Mouse (Mus musculus) neural tube, embryonic 13.5 days (tissue): ENCODE results near the gene Wipf3. TPM values are rescaled to one million over a fixed set of nuclear protein-coding genes. Genes with fewer than 3 reads are reported as not detected.

Experiments used
- ATAC-seq: fragments of 200-750 bp; cut with Nextera tagmentation; 2 replicates; pipeline ENCODE4 v1.8.0; 2017; ENCODE audit warnings: low read depth, mild to moderate bottlenecking, moderate TSS enrichment, moderate library complexity
- H3K27ac ChIP-seq: fragments of 300-500 bp; sonication (generic); replicated peaks from 2 replicates; pipeline ENCODE4 v1.5.1; 2015; ENCODE audit warnings: moderate library complexity, mild to moderate bottlenecking, inconsistent platforms
- H3K27me3 ChIP-seq: fragments of 300-500 bp; sonication (generic); 2 replicates; pipeline ENCODE4 v1.6.1; 2015; ENCODE audit warnings: mild to moderate bottlenecking, inconsistent platforms
- H3K36me3 ChIP-seq: fragments of 300-500 bp; sonication (generic); 2 replicates; pipeline ENCODE4 v1.6.1; 2015; ENCODE audit warnings: mild to moderate bottlenecking, inconsistent platforms
- H3K4me1 ChIP-seq: fragments of 300-500 bp; sonication (generic); replicated peaks from 2 replicates; pipeline ENCODE4 v1.6.1; 2015; ENCODE audit warnings: inconsistent platforms
- H3K4me2 ChIP-seq: fragments of 300-500 bp; sonication (generic); 2 replicates; pipeline ENCODE4 v1.6.1; 2015; ENCODE audit warnings: inconsistent platforms, mild to moderate bottlenecking, moderate library complexity
- H3K4me3 ChIP-seq: fragments of 300-500 bp; sonication (generic); 2 replicates; pipeline ENCODE4 v1.5.1; 2015; ENCODE audit warnings: mild to moderate bottlenecking, inconsistent platforms
- H3K9ac ChIP-seq: fragments of 300-500 bp; sonication (generic); 2 replicates; pipeline ENCODE4 v1.6.1; 2015; ENCODE audit warnings: moderate library complexity, mild to moderate bottlenecking, inconsistent platforms
- H3K9me3 ChIP-seq: fragments of 300-500 bp; sonication (generic); 2 replicates; pipeline ENCODE4 v1.6.1; 2016; ENCODE audit warnings: inconsistent platforms
- WGBS: fragments of 180-500 bp; shearing (Covaris S2); methylation state at CpG from one replicate; pipeline ENCODE4 v1.1.7; 2015; 5-methylcytosine and 5-hydroxymethylcytosine counted together
- polyA plus RNA-seq: library from polyadenylated mRNA; unstranded; fragments of >200 nt; fragmentation: Nextera tagmentation; extraction: Ambion mirVana; gene quantifications from 2 replicates; pipeline ENCODE4 v1.2.1, GENCODE M21; 2015

The Wipf3 gene
- polyA plus RNA-seq, 1 experiment from 2014 or later = 2.3 TPM

DNA sequence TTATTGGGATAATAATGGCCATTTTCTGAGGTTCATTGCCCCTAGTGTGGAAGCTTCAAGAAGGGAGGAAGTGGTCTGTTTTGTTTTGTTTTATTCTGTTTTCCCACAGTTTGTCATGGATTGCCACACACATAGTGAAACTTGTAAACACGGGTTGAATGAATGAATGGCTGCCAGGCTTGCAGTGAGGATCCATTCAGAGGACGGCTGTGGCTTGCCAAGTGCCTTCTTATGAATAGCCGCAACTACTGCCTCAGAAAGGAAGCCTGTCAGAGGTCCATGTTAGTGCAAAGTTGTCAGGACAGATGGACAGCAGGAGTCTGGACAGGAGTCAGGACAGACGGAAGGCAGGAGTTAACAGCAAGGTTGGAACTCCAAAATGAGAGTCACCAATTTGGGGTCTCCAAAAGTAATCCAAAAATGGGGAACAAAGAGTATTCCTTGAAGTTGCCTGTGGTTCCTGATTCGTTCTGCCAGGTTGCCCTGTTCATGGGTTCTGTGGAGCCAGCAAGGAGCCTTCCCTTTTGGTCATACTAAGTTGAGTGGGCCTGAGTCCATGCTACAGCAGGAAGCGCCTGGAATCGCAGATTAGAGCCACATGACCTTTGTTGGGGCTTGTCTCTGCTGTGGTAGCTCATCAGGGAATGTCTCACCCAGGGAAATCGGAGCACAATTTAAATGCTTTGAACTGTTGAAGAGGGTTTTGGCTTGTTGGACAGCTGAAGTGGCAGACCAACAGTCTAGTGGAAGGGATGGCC, 34.5 kb downstream of the Wipf3 start:
- peak; percentile 40; the same call in 1 of the 2 replicates for ATAC-seq

DNA sequence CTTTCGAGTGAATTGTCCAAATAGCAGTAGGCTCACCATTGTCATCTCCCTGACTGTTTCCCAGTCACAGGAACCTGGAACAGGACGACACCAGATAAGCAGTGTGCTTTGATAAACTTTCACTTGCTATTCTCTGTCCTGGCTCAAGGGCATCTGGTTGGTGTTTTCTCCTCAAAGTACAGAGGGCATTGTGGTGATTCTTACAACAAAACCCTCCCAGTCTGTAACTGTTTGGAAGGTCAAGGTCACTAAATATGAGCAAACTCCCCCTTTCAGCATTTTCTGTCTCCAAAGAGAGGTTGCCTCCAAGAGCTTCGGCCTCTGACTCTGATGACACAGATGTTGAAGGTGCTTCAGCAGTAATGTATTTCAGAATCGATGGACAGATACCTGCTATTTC, 35.5 kb downstream of the Wipf3 start:
- no peaks in the 10 kb centered on the region for H3K9me3 ChIP-seq
- H3K4me2 ChIP-seq = no peak overlapping the region
- no peaks in the 10 kb centered on the region; the same call in 1 of the 2 replicates for H3K27me3 ChIP-seq
- ATAC-seq = no peak
- no peak overlapping the region for H3K27ac ChIP-seq
- no peaks in the 10 kb centered on the region for H3K36me3 ChIP-seq
- H3K9ac ChIP-seq = no peak overlapping the region
- WGBS = 85% methylated on average over 4 of the region's 4 CpGs
- peaks cover 6% of the 10 kb centered on the region; the same call in 1 of the 2 replicates for H3K4me1 ChIP-seq
- H3K4me3 ChIP-seq = no peak overlapping the region

More for the DNA sequence above, 34.5 kb downstream of the Wipf3 start:
- Histone ChIP-seq H3K36me3 (no peaks in the 10 kb centered on the region), H3K4me2 (no peak overlapping the region), H3K27ac (no peak overlapping the region), H3K27me3 (no peaks in the 10 kb centered on the region; the same call in 1 of the 2 replicates), H3K4me3 (no peak overlapping the region), H3K9ac (no peak overlapping the region), H3K4me1 (peaks cover 10% of the 10 kb centered on the region; the same call in 1 of the 2 replicates), H3K9me3 (no peaks in the 10 kb centered on the region)
- 49% methylated on average over 8 of the region's 8 CpGs for WGBS

DNA sequence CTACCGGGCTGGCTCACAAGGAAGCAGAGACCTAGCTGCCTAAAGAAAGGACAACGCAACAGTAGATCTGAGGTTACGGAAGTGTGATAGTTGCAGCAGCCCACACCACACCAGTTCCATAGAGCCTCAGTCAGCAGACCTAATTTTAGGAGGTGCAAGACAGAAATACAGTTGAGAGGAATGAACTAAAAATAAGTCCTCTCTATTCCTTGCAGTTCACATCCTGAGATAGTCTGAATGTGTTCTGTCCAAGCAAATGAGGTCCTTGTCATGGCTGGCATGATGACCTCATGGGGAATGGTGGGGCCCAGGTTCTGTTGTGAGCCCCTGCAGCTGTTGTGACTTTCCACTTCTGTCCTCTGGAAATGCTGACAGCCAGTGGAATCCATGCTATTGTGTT, 38.0 kb downstream of the Wipf3 start:
- WGBS = 90% methylated on average over 3 of the region's 3 CpGs
- no peaks in the 10 kb centered on the region for H3K9me3 ChIP-seq
- H3K4me2 ChIP-seq = no peak overlapping the region

DNA sequence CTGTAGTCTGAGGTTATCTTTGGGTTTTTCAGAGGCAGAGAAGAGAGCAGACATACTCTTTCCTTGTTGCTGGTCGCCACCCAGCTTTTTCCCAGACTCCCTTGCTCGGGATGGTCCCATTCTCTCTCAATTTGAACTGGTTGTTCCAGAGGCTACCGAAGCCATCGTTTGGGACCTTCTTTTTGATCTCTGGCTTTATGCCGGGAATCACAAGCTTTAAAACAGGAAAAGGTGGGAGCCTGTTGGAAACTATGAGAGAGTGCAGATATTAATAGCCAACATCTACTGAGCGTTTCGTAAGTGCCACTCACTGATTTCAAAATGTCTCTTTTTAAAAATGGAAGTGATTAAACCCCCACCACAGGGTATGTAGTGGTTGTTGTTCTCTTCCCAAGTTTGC, 42.5 kb downstream of the Wipf3 start:
- Histone ChIP-seq H3K4me1 (peaks cover 15% of the 10 kb centered on the region), H3K27me3 (no peaks in the 10 kb centered on the region), H3K9me3 (no peaks in the 10 kb centered on the region), H3K36me3 (no peaks in the 10 kb centered on the region), H3K4me3 (no peak overlapping the region), H3K27ac (no peak overlapping the region), H3K4me2 (no peak overlapping the region), H3K9ac (no peak overlapping the region)
- WGBS = 86% methylated on average over 7 of the region's 7 CpGs
- ATAC-seq = no peak

More for the DNA sequence above, 38.0 kb downstream of the Wipf3 start:
- Histone ChIP-seq H3K36me3 (no peaks in the 10 kb centered on the region), H3K27me3 (no peaks in the 10 kb centered on the region; the same call in 1 of the 2 replicates), H3K27ac (no peak overlapping the region), H3K4me3 (no peak overlapping the region), H3K4me1 (no peaks in the 10 kb centered on the region; the same call in 1 of the 2 replicates), H3K9ac (no peak overlapping the region)
- ATAC-seq = no peak

DNA sequence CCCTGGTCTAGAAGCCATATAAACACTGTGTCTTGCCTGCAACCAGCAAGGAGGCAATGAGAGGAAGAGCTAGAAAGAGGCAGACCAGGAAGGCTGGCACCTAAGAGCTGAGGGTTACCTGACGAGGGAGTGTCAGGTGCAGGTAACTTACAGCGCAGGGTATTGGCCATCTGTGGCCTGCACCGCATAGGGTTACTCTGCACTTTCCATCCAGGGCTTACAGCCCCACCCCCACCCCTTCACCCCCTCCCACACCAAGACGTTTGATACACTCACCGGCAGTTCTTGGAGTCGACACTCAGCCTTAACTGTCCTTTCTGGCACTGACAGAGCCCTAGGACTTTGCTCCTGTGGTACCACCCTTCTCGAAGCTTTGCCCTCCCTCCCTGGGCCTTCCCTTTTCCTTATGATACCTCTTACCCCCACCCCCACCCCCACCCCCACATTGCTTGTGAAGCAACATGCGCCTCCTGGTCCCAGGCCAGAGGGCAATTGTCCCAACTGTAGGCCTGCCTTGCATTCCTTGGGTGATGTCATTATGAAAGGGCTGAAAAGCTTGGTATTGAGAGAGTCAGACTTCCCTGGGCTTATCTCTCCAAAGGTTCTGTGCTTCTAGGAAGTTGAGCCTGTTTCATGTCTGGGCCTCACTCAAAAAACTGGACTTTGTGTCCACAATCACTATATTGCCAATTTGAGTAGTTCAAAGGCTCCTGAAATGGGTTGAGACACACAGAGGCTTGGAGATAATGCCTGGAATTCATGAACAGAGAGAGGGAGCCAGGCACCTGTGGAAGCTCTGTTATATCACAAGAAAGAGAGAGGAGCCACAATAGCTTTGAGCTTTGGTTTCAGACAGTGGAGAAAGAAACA, 43.7 kb downstream of the Wipf3 start:
- H3K4me1 ChIP-seq = peaks cover 15% of the 10 kb centered on the region
- WGBS = 69% methylated on average over 8 of the region's 8 CpGs
- no peaks in the 10 kb centered on the region for H3K36me3 ChIP-seq
- ATAC-seq = no peak
- H3K4me2 ChIP-seq = no peak overlapping the region
- H3K27me3 ChIP-seq = no peaks in the 10 kb centered on the region; the same call in 1 of the 2 replicates
- no peaks in the 10 kb centered on the region for H3K9me3 ChIP-seq
- no peak overlapping the region for H3K27ac ChIP-seq
- H3K4me3 ChIP-seq = no peak overlapping the region
- H3K9ac ChIP-seq = no peak overlapping the region

DNA sequence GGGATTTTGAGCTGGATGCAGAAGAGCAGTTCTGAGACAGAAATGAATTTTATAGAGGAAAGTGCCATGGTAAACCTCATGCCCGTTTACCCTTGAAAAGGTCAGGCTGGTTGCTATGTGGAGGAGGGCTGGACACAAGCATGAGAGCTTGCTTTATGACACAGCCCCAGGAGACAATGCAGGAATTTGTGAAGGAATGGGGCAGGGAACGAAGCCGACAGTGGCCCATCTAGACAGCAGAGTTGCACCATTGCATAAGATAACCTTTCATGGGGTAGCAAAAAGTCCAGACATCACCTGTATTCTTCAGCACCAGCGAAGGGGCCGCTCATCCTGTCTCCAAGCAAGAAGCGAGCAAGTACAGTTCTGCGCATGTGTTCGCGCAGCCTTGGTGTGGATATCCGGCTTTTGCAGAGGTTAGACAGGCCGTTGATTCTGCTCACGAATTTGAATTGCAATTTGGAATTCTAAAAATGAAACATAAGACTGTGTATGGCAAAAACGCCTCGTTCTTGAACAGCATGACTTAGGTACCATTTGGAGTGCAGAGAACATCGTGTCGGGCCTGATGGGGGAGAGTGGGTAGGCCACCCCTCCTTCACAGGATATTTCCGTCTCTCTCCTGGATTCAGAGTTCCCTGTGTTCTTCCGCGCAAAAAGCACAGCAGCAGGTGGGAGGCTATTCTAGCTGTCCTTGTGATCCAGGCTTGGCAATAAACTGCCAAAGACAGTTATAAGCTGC, 46.7 kb downstream of the Wipf3 start:
- Histone ChIP-seq H3K27me3 (no peaks in the 10 kb centered on the region; the same call in 1 of the 2 replicates), H3K4me2 (no peak overlapping the region), H3K27ac (no peak overlapping the region; the same call in 1 of the 2 replicates), H3K4me1 (peaks cover 20% of the 10 kb centered on the region), H3K4me3 (no peak overlapping the region), H3K36me3 (no peaks in the 10 kb centered on the region), H3K9me3 (no peaks in the 10 kb centered on the region), H3K9ac (no peak overlapping the region)
- 68% methylated on average over 19 of the region's 19 CpGs for WGBS
- ATAC-seq = no peak

DNA sequence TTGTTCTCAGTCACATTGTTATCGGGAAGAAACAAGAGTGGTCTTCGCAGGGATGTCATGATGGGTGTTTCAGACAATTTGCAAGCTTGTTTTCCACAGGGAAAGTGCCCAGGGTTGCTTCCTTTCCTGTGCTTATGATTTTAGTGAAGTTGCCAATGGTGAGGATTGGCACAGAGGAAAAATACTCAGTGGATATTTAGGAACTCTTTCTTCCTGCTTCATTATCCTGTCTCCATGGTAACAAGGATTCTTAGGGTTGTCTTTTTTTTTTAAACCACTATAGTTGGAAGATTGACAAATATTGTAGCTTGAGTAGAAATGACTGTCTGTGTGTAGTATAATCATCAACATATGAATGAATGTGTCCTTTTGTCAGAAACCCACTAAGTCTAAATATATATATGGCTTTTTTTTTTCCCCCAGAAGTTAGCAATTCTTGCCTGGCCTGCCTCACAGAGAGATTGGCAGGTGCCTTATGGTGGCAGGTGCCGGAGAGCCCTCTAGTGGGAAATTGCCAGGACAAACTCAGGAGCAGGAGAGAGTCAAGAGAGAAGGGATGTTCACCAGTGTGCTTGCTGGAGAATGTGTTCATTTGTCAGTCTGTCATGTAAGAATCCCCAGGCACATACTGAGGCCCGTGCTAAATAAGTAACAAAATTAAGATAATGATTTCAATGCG, 49.4 kb downstream of the Wipf3 start:
- Histone ChIP-seq H3K4me3 (no peak overlapping the region), H3K9me3 (no peaks in the 10 kb centered on the region), H3K9ac (no peak overlapping the region), H3K36me3 (no peaks in the 10 kb centered on the region), H3K27me3 (peaks cover 4% of the 10 kb centered on the region; the same call in 1 of the 2 replicates), H3K27ac (no peak overlapping the region), H3K4me1 (peaks cover 20% of the 10 kb centered on the region), H3K4me2 (no peak overlapping the region)
- WGBS = 70% methylated on average over 5 of the region's 5 CpGs
- 0 out of 2 replicates have a peak, but pooled peaks have one; percentile 19 for ATAC-seq

DNA sequence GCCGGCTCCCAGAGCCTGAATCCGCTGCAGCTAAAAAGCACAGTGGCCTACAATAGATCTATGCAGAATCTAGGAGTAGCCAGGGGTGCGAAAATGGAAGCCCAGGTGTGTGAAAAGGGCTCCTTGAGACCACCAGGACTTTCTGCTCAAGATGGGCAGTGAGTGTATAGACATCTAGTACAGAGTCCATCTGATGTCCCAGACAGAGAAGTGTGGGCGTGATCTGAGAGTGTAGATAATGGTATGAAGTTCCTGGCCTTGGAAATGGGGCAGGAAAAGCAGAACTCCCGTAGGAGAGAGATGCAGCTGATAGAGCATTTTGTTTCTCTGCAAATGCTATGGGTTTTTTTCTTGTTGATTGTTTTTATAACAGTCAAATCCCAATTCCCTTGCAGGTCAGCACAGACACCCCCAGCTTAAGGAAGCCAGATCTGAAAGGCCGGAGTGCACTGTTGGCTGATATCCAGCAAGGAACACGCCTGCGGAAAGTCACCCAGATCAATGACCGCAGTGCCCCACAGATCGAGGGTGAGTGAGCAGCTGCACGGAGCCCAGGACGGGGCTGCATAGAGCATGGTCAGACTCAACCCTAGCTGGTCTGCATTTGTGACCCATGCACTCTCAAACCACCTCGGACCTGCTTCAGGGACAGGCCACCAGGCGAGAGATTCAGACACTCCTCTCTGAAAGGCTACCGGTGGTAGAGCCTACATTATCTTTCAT, 52.1 kb downstream of the Wipf3 start:
- no peak overlapping the region for H3K9ac ChIP-seq
- peaks cover 12% of the 10 kb centered on the region for H3K27me3 ChIP-seq
- no peaks in the 10 kb centered on the region for H3K36me3 ChIP-seq
- H3K4me2 ChIP-seq = no peak overlapping the region
- H3K4me1 ChIP-seq = peaks cover 21% of the 10 kb centered on the region
- 82% methylated on average over 15 of the region's 15 CpGs for WGBS
- H3K27ac ChIP-seq = no peak overlapping the region
- H3K4me3 ChIP-seq = no peak overlapping the region
- ATAC-seq = no peak
- H3K9me3 ChIP-seq = no peaks in the 10 kb centered on the region

DNA sequence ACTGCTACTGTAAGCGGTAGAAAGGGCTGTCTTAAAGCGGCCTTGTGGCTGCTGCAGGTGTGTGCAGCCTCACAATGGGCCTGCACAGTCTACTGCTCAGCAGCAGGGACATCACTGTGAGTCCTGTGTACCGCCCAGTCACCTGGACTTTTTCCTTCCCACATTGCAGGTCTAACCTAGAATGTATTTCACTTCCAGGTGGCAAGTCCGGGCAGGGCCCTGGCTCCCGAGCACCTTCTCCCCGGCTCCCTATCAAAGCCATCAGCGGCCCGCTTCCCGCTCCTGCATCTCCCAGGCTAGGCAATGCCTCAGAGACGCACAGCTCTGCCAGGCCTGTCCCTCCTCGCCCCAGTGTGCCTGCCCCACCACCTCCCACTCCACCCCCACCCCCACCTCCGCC, 55.6 kb downstream of the Wipf3 start:
- WGBS = 14% methylated on average over 11 of the region's 12 CpGs
- peak overlapping the region; percentile 24 for H3K4me3 ChIP-seq

DNA sequence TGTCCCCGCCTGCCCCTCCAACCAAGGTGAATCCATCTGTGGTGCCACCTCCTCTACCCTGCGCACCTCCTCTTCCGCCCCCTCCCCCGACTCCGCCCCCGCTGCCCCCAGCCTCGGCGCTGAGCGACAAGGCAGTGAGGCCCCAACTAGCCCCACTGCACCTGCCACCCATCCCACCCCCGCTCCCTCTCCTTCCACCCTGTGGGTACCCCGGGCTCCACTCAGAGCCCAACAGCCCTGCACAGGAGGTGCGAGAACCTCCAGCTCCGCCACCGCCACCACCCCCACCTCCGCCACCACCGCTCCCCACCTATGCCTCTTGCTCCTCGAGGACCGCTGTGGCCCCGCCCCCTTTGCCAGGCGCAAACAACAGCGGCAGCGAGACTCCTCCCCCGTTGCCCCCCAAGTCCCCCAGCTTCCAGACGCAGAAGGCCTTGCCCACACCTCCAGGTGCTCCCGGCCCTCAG, 56.1 kb downstream of the Wipf3 start:
- Histone ChIP-seq H3K9ac (peak overlapping the region; percentile 63), H3K4me3 (peak overlapping the region; percentile 24), H3K36me3 (0 out of 2 replicates have a peak, but pooled peaks cover 5% of the 10 kb centered on the region), H3K4me2 (peak overlapping the region; percentile 56), H3K9me3 (no peaks in the 10 kb centered on the region), H3K27me3 (peaks cover 20% of the 10 kb centered on the region; the same call in 1 of the 2 replicates), H3K4me1 (peaks cover 14% of the 10 kb centered on the region), H3K27ac (no peak overlapping the region)
- peak; percentile 58 for ATAC-seq
- 3% methylated on average over 24 of the region's 25 CpGs for WGBS

More for the DNA sequence above, 55.6 kb downstream of the Wipf3 start:
- Histone ChIP-seq H3K36me3 (0 out of 2 replicates have a peak, but pooled peaks cover 5% of the 10 kb centered on the region), H3K27ac (no peak overlapping the region), H3K9ac (peak overlapping the region; percentile 63), H3K4me2 (peak overlapping the region; percentile 56), H3K27me3 (peaks cover 20% of the 10 kb centered on the region; the same call in 1 of the 2 replicates), H3K9me3 (no peaks in the 10 kb centered on the region), H3K4me1 (peaks cover 14% of the 10 kb centered on the region)
- ATAC-seq = peak; percentile 67; the same call in 1 of the 2 replicates
